Mouse (Mus musculus) MEL (cell line): ENCODE data around the gene Necab3. TPM values are rescaled to one million over a fixed set of nuclear protein-coding genes. Genes with fewer than 3 reads are reported as not detected.

Source experiments
- DNase-seq: peaks from one replicate; pipeline ENCODE4 v3.0.0; 2011; ENCODE audit warnings: low read depth, low spot score
- H3K27ac ChIP-seq: 2 replicates; pipeline ENCODE4 v1.5.1; 2012; ENCODE audit warnings: low read depth, mild to moderate bottlenecking, control low read depth, low read length, moderate library complexity; ENCODE audit not compliant: control insufficient read depth
- H3K27me3 ChIP-seq, 2 experiments: fragments of 150-350 bp in 1 of 2; sonication (generic) in 1 of 2; 2 replicates each; pipeline ENCODE4 v1.6.1; 2012; ENCODE audit warnings: low read length in 2 of 2, mild to moderate bottlenecking in 2 of 2, improper control_type of control experiment in 1 of 2, moderate library complexity in 1 of 2; ENCODE audit not compliant: insufficient read depth in 2 of 2, control insufficient read depth in 1 of 2
- H3K36me3 ChIP-seq, 2 experiments: 2 replicates each; pipeline ENCODE4 v1.6.1; 2012 to 2014; ENCODE audit warnings: low read length in 2 of 2, improper control_type of control experiment in 1 of 2, inconsistent platforms in 1 of 2, mild to moderate bottlenecking in 1 of 2; ENCODE audit not compliant: insufficient read depth in 2 of 2, control insufficient read depth in 1 of 2
- H3K4me1 ChIP-seq, 2 experiments: fragments of 150-350 bp in 1 of 2; sonication (generic) in 1 of 2; 2 replicates each; pipeline ENCODE4 v1.6.1; 2012; ENCODE audit warnings: low read length in 2 of 2, improper control_type of control experiment in 1 of 2, mild to moderate bottlenecking in 1 of 2; ENCODE audit not compliant: insufficient read depth in 2 of 2, control insufficient read depth in 1 of 2
- H3K4me3 ChIP-seq, 2 experiments: fragments of 150-350 bp in 1 of 2; sonication (generic) in 1 of 2; 2 replicates each; pipeline ENCODE4 v1.5.1; 2012; ENCODE audit warnings: low read depth in 2 of 2, low read length in 2 of 2, mild to moderate bottlenecking in 2 of 2, moderate library complexity in 2 of 2, control low read depth in 1 of 2, improper control_type of control experiment in 1 of 2; ENCODE audit not compliant: control insufficient read depth in 1 of 2, insufficient read depth in 1 of 2
- H3K79me2 ChIP-seq: 2 replicates; pipeline ENCODE4 v1.6.1; 2012; ENCODE audit warnings: mild to moderate bottlenecking, low read length, moderate library complexity; ENCODE audit not compliant: control insufficient read depth, poor library complexity, insufficient read depth
- H3K9ac ChIP-seq: 2 replicates; pipeline ENCODE4 v1.6.1; 2012; ENCODE audit warnings: low read depth, mild to moderate bottlenecking, control low read depth, low read length, moderate library complexity; ENCODE audit not compliant: control insufficient read depth, poor library complexity, severe bottlenecking
- H3K9me3 ChIP-seq: fragments of 150-350 bp; sonication (generic); replicated peaks from 2 replicates; pipeline ENCODE4 v1.6.1; 2012; ENCODE audit warnings: mild to moderate bottlenecking, low read length, improper control_type of control experiment, moderate library complexity; ENCODE audit not compliant: insufficient read depth
- BHLHE40 ChIP-seq: IDR thresholded peaks from 2 replicates; pipeline ENCODE4 v1.6.1; 2012; ENCODE audit warnings: low read depth, mild to moderate bottlenecking, inconsistent platforms, low read length, improper control_type of control experiment, borderline replicate concordance
- CHD1 ChIP-seq: IDR thresholded peaks from 2 replicates; pipeline ENCODE4 v1.6.1; 2012; ENCODE audit warnings: low read depth, mild to moderate bottlenecking, inconsistent platforms, low read length, improper control_type of control experiment
- E2F4 ChIP-seq: IDR thresholded peaks from 2 replicates; pipeline ENCODE4 v1.6.1; 2011; ENCODE audit warnings: low read depth, low read length, improper control_type of control experiment, borderline replicate concordance
- ELF1 ChIP-seq: IDR thresholded peaks from 2 replicates; pipeline ENCODE4 v1.6.1; 2014; ENCODE audit warnings: low read depth, mild to moderate bottlenecking, inconsistent platforms, low read length, improper control_type of control experiment, moderate library complexity
- GABPA ChIP-seq: IDR thresholded peaks from 2 replicates; pipeline ENCODE4 v1.6.1; 2012; ENCODE audit warnings: low read depth, mild to moderate bottlenecking, inconsistent platforms, low read length, improper control_type of control experiment, moderate library complexity
- HCFC1 ChIP-seq: IDR thresholded peaks from 2 replicates; pipeline ENCODE4 v1.6.1; 2012; ENCODE audit warnings: low read depth, mild to moderate bottlenecking, inconsistent platforms, low read length, improper control_type of control experiment, moderate library complexity
- MYB ChIP-seq: IDR thresholded peaks from 2 replicates; pipeline ENCODE4 v1.6.1; 2011; ENCODE audit warnings: mild to moderate bottlenecking, low read depth, low read length, improper control_type of control experiment
- NRF1 ChIP-seq: IDR thresholded peaks from 2 replicates; pipeline ENCODE4 v1.6.1; 2014; ENCODE audit warnings: low read depth, mild to moderate bottlenecking, inconsistent platforms, low read length, improper control_type of control experiment, moderate library complexity; ENCODE audit not compliant: poor library complexity, insufficient read depth, severe bottlenecking
- POLR2A ChIP-seq, 2 experiments: IDR thresholded peaks; 2 replicates each; pipeline ENCODE4 v1.6.1; 2011 to 2012; ENCODE audit warnings: low read length in 2 of 2, mild to moderate bottlenecking in 2 of 2, control low read depth in 1 of 2, improper control_type of control experiment in 1 of 2, low read depth in 1 of 2, moderate library complexity in 1 of 2; ENCODE audit not compliant: control insufficient read depth in 1 of 2, insufficient read depth in 1 of 2, poor library complexity in 1 of 2
- POLR2AphosphoS5 ChIP-seq: IDR thresholded peaks from 2 replicates; pipeline ENCODE4 v1.6.1; 2012; ENCODE audit warnings: low read depth, borderline replicate concordance, mild to moderate bottlenecking, inconsistent platforms, low read length, moderate library complexity, mixed read lengths
- RAD21 ChIP-seq: IDR thresholded peaks from 2 replicates; pipeline ENCODE4 v1.6.1; 2011; ENCODE audit warnings: mild to moderate bottlenecking, low read depth, low read length, improper control_type of control experiment
- SMC3 ChIP-seq: IDR thresholded peaks from 2 replicates; pipeline ENCODE4 v1.6.1; 2011; ENCODE audit warnings: low read depth, low read length, improper control_type of control experiment
- TAL1 ChIP-seq: IDR thresholded peaks from 2 replicates; pipeline ENCODE4 v1.6.1; 2012; ENCODE audit warnings: mild to moderate bottlenecking, inconsistent platforms, low read length, moderate library complexity, mixed read lengths
- TBP ChIP-seq: IDR thresholded peaks from 2 replicates; pipeline ENCODE4 v1.8.0; 2011; ENCODE audit warnings: low read depth, low read length, improper control_type of control experiment
- TCF12 ChIP-seq: IDR thresholded peaks from 2 replicates; pipeline ENCODE4 v1.6.1; 2014; ENCODE audit warnings: low read depth, mild to moderate bottlenecking, inconsistent platforms, low read length, improper control_type of control experiment, moderate library complexity
- USF1 ChIP-seq: IDR thresholded peaks from 2 replicates; pipeline ENCODE4 v1.6.1; 2014; ENCODE audit warnings: low read depth, mild to moderate bottlenecking, inconsistent platforms, low read length, improper control_type of control experiment, moderate library complexity
- USF2 ChIP-seq, 2 experiments: IDR thresholded peaks; 2 replicates each; pipeline ENCODE4 v1.6.1; 2011 to 2012; ENCODE audit warnings: improper control_type of control experiment in 2 of 2, low read length in 2 of 2, borderline replicate concordance in 1 of 2, inconsistent platforms in 1 of 2, low read depth in 1 of 2, mild to moderate bottlenecking in 1 of 2; ENCODE audit not compliant: insufficient read depth in 1 of 2
- ZC3H11A ChIP-seq: IDR thresholded peaks from 2 replicates; pipeline ENCODE4 v1.6.1; 2012; ENCODE audit warnings: low read depth, mild to moderate bottlenecking, inconsistent platforms, low read length, improper control_type of control experiment
- ZKSCAN1 ChIP-seq: IDR thresholded peaks from 2 replicates; pipeline ENCODE4 v1.6.1; 2012; ENCODE audit warnings: low read depth, mild to moderate bottlenecking, inconsistent platforms, low read length, improper control_type of control experiment, moderate library complexity
- ZMIZ1 ChIP-seq: IDR thresholded peaks from 2 replicates; pipeline ENCODE4 v1.6.1; 2012; ENCODE audit warnings: low read depth, mild to moderate bottlenecking, inconsistent platforms, low read length, improper control_type of control experiment, moderate library complexity
- ZNF384 ChIP-seq: IDR thresholded peaks from 2 replicates; pipeline ENCODE4 v1.6.1; 2012; ENCODE audit warnings: low read depth, mild to moderate bottlenecking, inconsistent platforms, low read length, improper control_type of control experiment
- polyA plus RNA-seq, 2 experiments: library from polyadenylated mRNA; stranded (reverse) in 1 of 2; unstranded in 1 of 2; fragments of >175 nt in 1 of 2; fragments of >200 nt in 1 of 2; gene quantifications; 2 replicates each; pipeline versions ENCODE4 v1.2.1 to v1.2.4; 2012; ENCODE audit warnings: low replicate concordance in 2 of 2, low read depth in 1 of 2; ENCODE audit not compliant: insufficient read length in 2 of 2, insufficient read depth in 1 of 2, missing spikeins in 1 of 2
- total RNA-seq: library from RNA; depleted of rRNA; stranded (reverse); fragments of 300-350 nt; gene quantifications from 2 replicates; pipeline ENCODE4 v1.2.3, GENCODE M21; 2012

Gene Necab3
- total and polyA plus RNA-seq, 3 experiments = 4.0 to 12.1 TPM; not detected in 1

GRCm38 (mm10) chr2:154521449-154521848 is 37.2 kb downstream of the Necab3 start:
- no peak overlapping the region for H3K4me3 ChIP-seq
- TF ChIP-seq CHD1 (no peak), USF2 (IDR thresholded peaks at IDR 0.05; ENCODE audit: borderline replicate concordance in 1 of 2, insufficient read depth in 1 of 2, low read depth in 1 of 2, low read length in 2 of 2) (peak in 1 of 2 experiments; percentile 37; a peak in 1 of 4 replicates), TAL1 (no peak), NRF1 (no peak), ZKSCAN1 (no peak), POLR2AphosphoS5 (no peak), BHLHE40 (peak; percentile 54; the same call in 1 of the 2 replicates), USF1 (peak; percentile 79)
- no peak overlapping the region for H3K27ac ChIP-seq
- H3K4me1 ChIP-seq = peaks cover 2 to 12% of the 10 kb centered on the region in 2 experiments; a peak in 3 of 4 replicates
- no peaks in the 10 kb centered on the region for H3K9me3 ChIP-seq
- H3K27me3 ChIP-seq = no peaks in the 10 kb centered on the region
- DNase-seq = no peak
- peaks cover 2 to 19% of the 10 kb centered on the region in 2 experiments for H3K36me3 ChIP-seq
- no peaks in the 10 kb centered on the region for H3K79me2 ChIP-seq
- H3K9ac ChIP-seq = no peak overlapping the region

DNA sequence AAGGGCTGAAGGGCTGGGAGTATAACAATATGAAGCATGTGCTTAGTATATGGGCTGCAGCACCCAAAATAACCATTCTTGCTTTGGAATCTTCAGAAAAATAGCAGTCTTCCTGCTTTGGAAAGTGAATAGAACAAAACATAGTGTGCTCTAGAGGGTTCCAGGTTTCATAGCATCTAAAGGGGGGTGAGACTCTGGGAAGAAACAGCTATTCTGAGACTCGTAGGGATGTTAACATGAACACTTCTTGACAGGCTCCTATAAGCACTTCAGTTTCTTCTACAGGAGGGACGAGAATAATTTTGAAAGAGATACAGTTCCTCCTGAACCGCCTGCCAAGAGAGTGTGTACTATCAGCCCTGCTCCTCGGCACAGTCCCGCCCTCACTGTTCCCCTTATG is 41.3 kb downstream of the Necab3 start:
- Histone ChIP-seq H3K27me3 (no peaks in the 10 kb centered on the region), H3K36me3 (peaks cover 0 to 10% of the 10 kb centered on the region in 2 experiments), H3K79me2 (no peaks in the 10 kb centered on the region)
- DNase-seq = no peak
- TF ChIP-seq TBP (no peak), ELF1 (no peak), CHD1 (no peak), E2F4 (no peak), BHLHE40 (no peak), MYB (no peak), ZNF384 (no peak), TCF12 (no peak), ZC3H11A (no peak), HCFC1 (no peak), ZMIZ1 (no peak), POLR2A (IDR thresholded peaks at IDR 0.05; ENCODE audit: control insufficient read depth in 1 of 2, insufficient read depth in 1 of 2, low read depth in 1 of 2, low read length in 2 of 2, poor library complexity in 1 of 2) (no peak), POLR2AphosphoS5 (no peak), GABPA (no peak), SMC3 (no peak), NRF1 (no peak), RAD21 (no peak)
- TF ChIP-seq, all 39 proteins: peak for 0
- Histone ChIP-seq H3K27ac (no peak overlapping the region), H3K4me1 (peaks cover 0 to 7% of the 10 kb centered on the region in 2 experiments; a peak in 2 of 4 replicates), H3K9ac (no peak overlapping the region), H3K4me3 (no peak overlapping the region), H3K9me3 (no peaks in the 10 kb centered on the region)
